Mouse (Mus musculus) monocyte, adult 5-6 weeks (primary cell): ENCODE results near the gene Nkx2-3. TPM values are rescaled to one million over a fixed set of nuclear protein-coding genes. Genes with fewer than 3 reads are reported as not detected.

Source experiments
- ATAC-seq: fragments of 153-309, 156-312 bp; replicated peaks from 2 replicates; pipeline ENCODE4 v1.8.0; 2017; ENCODE audit warnings: mild to moderate bottlenecking; ENCODE audit not compliant: low TSS enrichment, insufficient number of reproducible peaks, severe bottlenecking, poor library complexity, low FRiP score
- total RNA-seq: library from RNA; stranded (forward); fragments of 200-1000, 200-491, 200-594 nt; gene quantifications from 3 replicates; pipeline ENCODE4 v1.2.3, GENCODE M21; 2017

Gene Nkx2-3
- not detected in 3 replicates for total RNA-seq

- ATAC-seq: no peak
These were observed at the start of gene Nkx2-3 for GRCm38 (mm10) chr19:43612051-43612450. Nkx2-3 (plus strand) TSS chr19:43612325.

- no peak for ATAC-seq
These were observed 49.0 kb upstream of the Nkx2-3 start for GRCm38 (mm10) chr19:43563166-43563565.

GRCm38 (mm10) chr19:43568298-43568697, 43.8 kb upstream of the Nkx2-3 start:
- ATAC-seq: no peak

- ATAC-seq: no peak
These were observed 43.0 kb upstream of the Nkx2-3 start for GRCm38 (mm10) chr19:43569133-43569532.

GRCm38 (mm10) chr19:43570831-43571790, 41.0 kb upstream of the Nkx2-3 start:
- peak; percentile 90 for ATAC-seq

- ATAC-seq: no peak
These were observed 32.9 kb upstream of the Nkx2-3 start for GRCm38 (mm10) chr19:43579081-43579796.

GRCm38 (mm10) chr19:43581185-43581584, 30.9 kb upstream of the Nkx2-3 start:
- no peak for ATAC-seq

- ATAC-seq: no peak
These were observed 28.9 kb upstream of the Nkx2-3 start for GRCm38 (mm10) chr19:43583192-43583591.

- ATAC-seq: no peak
These were observed 28.5 kb upstream of the Nkx2-3 start for GRCm38 (mm10) chr19:43583595-43583994.

- no peak for ATAC-seq
These were observed 27.3 kb upstream of the Nkx2-3 start for GRCm38 (mm10) chr19:43584788-43585187.

- no peak for ATAC-seq
These were observed 20.1 kb upstream of the Nkx2-3 start for GRCm38 (mm10) chr19:43592026-43592425.

- ATAC-seq: no peak
These were observed 15.1 kb upstream of the Nkx2-3 start for GRCm38 (mm10) chr19:43596981-43597380.

- ATAC-seq: no peak
These were observed 13.1 kb upstream of the Nkx2-3 start for GRCm38 (mm10) chr19:43598741-43599660.

- ATAC-seq: no peak
These were observed 12.2 kb upstream of the Nkx2-3 start for GRCm38 (mm10) chr19:43599776-43600544.

- ATAC-seq: no peak
These were observed 11.4 kb upstream of the Nkx2-3 start for GRCm38 (mm10) chr19:43600545-43601331.

GRCm38 (mm10) chr19:43601440-43601839, 10.7 kb upstream of the Nkx2-3 start:
- ATAC-seq: no peak

GRCm38 (mm10) chr19:43601996-43602590, 10.0 kb upstream of the Nkx2-3 start:
- no peak for ATAC-seq
